Mouse (Mus musculus) erythroblast, embryonic 14.5 days (primary cell): ENCODE results near the gene Aplp1.

Experiments used
- GATA1 ChIP-seq: IDR thresholded peaks from 2 replicates; pipeline ENCODE4 v1.6.1; 2012; ENCODE audit warnings: low read length, inconsistent platforms, mixed read lengths
- TAL1 ChIP-seq: IDR thresholded peaks from 3 replicates; pipeline ENCODE4 v1.6.1; 2012; ENCODE audit warnings: low read length, inconsistent platforms, mixed read lengths

- no peak for TF ChIP-seq GATA1
- no peak for TF ChIP-seq TAL1
Observed at GRCm38 (mm10) chr7:30417856-30418255, 27.5 kb downstream of the Aplp1 start.
